Mouse (Mus musculus) G1E (cell line): ENCODE measurements around the gene Kcna2.

ENCODE experiments used
- CTCF ChIP-seq: IDR thresholded peaks from 2 replicates; pipeline ENCODE4 v1.5.1; 2012; ENCODE audit warnings: low read depth, low read length, inconsistent platforms, mixed read lengths
- GATA1 ChIP-seq: IDR thresholded peaks from 2 replicates; pipeline ENCODE4 v1.6.1; 2012; ENCODE audit warnings: borderline replicate concordance, low read length, inconsistent platforms, mixed read lengths

GRCm38 (mm10) chr3:107129251-107129650 lies 28.3 kb downstream of the Kcna2 start:
- TF ChIP-seq CTCF, result no peak
- no peak for TF ChIP-seq GATA1
